Mouse (Mus musculus): ENCODE data around the gene Ddr1.

- TF ChIP-seq CTCF (conservative IDR thresholded peaks at IDR 0.05; ENCODE audit: insufficient read depth, insufficient read length, low read depth, low read length), result no peak
- no peak for TF ChIP-seq POLR2A (IDR thresholded peaks at IDR 0.05; ENCODE audit: low read depth, low read length)
These were observed 3.5 kb upstream of the Ddr1 start for GRCm38 (mm10) chr17:35707929-35708328.
